Mouse (Mus musculus): ENCODE data around the gene Slc19a3.
"Not testable (repeated sequence)": the region's sequence is repeated elsewhere in the genome, so short reads cannot be mapped to it uniquely, and the experiment has no call there.

The Slc19a3 gene

GRCm38 (mm10) chr1:83006218-83007179 is 31.7 kb downstream of the Slc19a3 start:
- peak; percentile 28 for DNase-seq (ENCODE audit: low read depth)

- not testable (repeated sequence) for DNase-seq (ENCODE audit: low read depth)
Measured at GRCm38 (mm10) chr1:83000306-83000705, 37.9 kb downstream of the Slc19a3 start, which contains the start of gene Gm47959. Gm47959 (plus strand) TSS chr1:83000548.

DNA sequence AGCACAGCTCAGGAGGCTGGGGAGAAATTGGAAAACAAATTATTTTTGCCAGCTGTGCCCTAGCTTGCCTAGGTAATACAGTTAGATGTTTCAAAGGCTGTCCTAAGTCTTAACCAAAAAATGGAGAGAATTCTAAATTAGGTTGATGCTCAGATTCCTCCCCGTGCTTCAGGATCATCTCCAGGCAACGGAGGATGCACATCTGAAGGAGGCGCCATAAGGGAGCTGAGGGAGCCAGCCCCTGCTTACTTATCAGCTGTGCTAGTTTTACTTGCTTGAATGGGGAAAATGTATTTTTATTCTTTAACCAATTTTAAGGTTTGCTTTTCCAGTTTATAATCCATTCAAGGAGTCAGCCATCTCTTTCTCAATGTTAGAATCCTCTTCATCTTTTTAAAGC is 44.3 kb downstream of the Slc19a3 start:
- DNase-seq (ENCODE audit: low read depth), result no peak

DNA sequence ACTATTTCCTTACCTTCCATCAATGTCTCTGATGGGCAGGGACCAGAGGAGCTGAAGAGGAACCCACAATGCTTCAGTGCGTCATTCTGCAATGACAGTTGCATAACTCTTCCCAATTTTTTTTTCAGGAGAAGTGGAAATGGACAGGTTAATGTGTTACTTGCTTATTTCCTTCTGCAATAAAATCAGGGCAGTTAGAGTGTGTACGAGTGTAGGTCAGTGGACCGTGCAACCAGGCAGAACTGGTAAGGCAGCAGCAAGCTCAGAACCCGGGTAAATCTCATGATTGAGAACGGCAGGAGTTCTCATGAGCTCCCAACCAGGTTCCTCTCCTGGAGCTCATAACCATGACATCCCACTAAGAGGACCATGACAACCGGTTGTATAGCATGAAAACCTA is 46.2 kb downstream of the Slc19a3 start:
- no peak for DNase-seq (ENCODE audit: low read depth)

DNA sequence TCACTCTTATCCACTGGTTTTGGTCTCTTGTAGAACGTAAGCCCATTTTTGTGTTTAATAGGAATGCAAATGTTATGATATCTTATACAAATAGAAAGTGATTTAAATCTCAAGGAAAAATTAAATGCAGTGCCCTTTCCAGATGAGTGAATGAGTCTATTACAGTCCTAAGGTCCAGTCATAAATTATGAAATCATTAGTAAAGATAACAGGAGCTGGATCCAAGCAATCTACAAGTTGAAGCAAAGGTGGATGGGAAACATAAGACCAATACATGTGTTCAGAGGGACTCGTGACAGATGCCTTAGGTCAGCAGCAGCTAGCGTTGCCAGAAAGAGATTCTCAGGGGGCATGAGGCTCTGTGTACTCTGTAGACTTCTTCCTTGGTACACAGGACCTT is 46.7 kb downstream of the Slc19a3 start:
- DNase-seq (ENCODE audit: low read depth), result no peak

DNA sequence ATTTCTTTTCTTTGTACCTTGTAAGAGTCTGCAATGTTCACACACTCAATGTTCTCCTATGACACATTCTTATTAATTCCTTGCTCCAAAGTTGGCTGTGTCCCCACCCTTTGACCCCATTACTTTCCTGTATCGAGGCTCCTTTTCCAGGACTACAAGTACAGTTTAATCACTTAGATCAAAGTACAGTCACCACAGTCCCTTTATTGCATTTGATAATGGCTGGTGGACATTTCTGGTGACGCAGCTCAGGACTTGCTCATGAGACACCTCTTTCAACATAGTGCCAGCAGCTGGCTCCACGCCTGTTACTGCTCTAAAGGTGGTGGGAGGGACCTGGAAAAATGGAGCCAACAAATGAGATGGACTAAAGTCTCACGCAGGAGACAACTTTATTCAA is 47.2 kb downstream of the Slc19a3 start:
- DNase-seq (ENCODE audit: low read depth), result no peak

DNA sequence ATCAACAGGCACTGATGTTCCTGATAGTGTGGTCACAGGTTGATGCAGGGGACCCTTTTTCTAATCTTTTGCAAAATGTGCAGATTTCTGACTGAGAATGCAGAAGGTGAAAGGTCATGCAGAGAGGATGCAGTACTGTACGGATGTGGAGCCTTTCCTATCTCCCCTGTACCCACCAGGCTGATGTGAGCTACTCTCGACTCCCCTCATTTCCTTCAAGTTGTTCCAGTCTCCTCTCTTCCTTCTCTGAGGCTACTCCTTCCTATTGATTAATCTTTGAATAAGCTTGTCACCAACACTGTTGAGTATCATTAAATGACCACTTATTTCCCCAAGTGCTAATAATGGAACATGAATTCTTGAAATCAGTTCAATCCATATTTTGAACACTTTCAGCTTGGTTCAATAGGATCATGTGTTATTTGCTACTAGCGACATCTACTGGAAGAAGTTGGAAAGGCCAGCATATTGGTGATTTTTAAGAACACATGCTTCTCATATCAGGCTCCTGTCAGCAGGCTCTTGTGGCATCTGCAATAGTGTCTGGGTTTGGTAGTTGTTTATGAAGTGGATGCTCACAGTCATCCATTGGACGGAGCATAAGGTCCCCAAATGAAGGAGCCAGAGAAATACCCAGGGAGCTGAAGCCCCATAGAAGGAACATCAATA is 50.6 kb downstream of the Slc19a3 start:
- peak; percentile 92 for DNase-seq (ENCODE audit: low read depth)

- DNase-seq (ENCODE audit: low read depth), result no peak
Measured at GRCm38 (mm10) chr1:82986738-82987137, 51.5 kb downstream of the Slc19a3 start.

- peak; percentile 52 for DNase-seq (ENCODE audit: low read depth)
Measured at GRCm38 (mm10) chr1:82977840-82978239, 60.4 kb downstream of the Slc19a3 start.

DNA sequence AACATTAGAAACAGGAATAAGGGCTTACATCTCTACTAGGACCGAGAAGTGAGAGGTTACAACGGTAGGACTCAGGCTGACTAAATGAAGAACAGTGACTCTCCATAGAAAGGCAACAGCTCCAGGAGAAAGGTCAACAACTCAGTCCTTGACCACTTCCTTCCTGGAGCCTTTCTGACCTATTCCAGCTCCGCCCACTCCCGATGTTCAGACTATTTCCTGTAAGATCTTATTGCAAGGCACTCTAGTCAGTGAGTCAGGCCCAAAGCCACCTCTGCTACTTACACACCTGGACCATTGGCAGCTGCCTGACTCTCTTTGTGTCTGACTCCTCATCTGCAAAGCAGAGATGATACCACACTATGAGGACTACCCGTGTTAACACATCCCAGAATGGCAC is 62.5 kb downstream of the Slc19a3 start:
- no peak for DNase-seq (ENCODE audit: low read depth)

- no peak for DNase-seq (ENCODE audit: low read depth)
Measured at GRCm38 (mm10) chr1:82974342-82974741, 63.9 kb downstream of the Slc19a3 start.

- no peak for DNase-seq (ENCODE audit: low read depth)
Measured at GRCm38 (mm10) chr1:82973901-82974300, 64.3 kb downstream of the Slc19a3 start.

DNA sequence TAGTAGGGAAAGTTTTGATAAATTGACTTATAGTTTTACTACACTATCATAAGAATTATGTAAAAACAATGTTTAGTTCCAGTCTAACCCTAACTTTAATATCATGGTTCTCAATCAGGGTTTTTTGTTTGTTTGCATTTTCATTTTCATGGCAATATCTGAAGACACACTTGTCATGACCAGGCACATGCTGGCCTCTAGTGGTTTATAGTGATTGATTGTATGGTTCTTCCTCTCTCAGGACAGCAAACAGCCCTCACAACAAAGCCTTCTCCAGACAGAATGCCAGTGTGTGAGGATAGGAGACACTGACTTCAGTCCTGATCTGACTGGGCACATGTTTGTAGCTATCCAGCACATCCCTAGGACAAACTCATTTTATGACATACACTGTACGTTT is 65.0 kb downstream of the Slc19a3 start:
- DNase-seq (ENCODE audit: low read depth), result no peak

GRCm38 (mm10) chr1:82972046-82972445 is 66.2 kb downstream of the Slc19a3 start:
- DNase-seq (ENCODE audit: low read depth), result peak; percentile 53

GRCm38 (mm10) chr1:82966413-82966812 is 71.8 kb downstream of the Slc19a3 start:
- no peak for DNase-seq (ENCODE audit: low read depth)

Data from NIH3T3 (cell line).